Mouse (Mus musculus): ENCODE measurements around the gene Uhrf1bp1l.
A peak's percentile ranks its signal among the peaks of the same experiment; 100 is the strongest.

Uhrf1bp1l gene

DNA sequence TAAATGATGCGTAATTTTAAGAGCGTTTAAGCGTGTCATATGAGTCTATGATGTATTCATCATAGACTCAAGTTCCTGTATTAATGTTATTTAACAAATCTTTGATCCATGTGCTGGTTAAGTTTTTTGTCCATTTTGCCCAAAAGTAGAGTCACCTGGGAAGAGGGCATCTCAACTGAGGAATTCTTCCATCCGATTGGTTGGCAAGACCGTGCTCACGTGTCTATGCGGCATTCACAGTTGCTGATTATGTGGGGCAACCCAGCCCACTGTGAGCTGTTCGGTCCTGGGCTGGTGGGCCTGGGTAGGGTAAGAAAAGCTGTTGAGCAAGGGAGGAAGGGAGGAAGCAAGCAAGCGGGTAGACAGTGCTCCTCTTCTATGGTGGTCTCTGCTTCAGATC is 6.4 kb upstream of the Uhrf1bp1l start:
- H3K27me3 ChIP-seq (ENCODE audit: insufficient read depth, low read length), result peaks cover 3% of the 10 kb centered on the region; the same call in 1 of the 2 replicates
- no peaks in the 10 kb centered on the region for H3K9me3 ChIP-seq (ENCODE audit: low read length)
- no peak overlapping the region for H3K4me3 ChIP-seq (replicated peaks; ENCODE audit: low read length)
- no peaks in the 10 kb centered on the region for H3K36me3 ChIP-seq (ENCODE audit: insufficient read depth, low read length)
- TF ChIP-seq NANOG (IDR thresholded peaks at IDR 0.05; ENCODE audit: borderline replicate concordance, low read length) (no peak), CTCF (conservative IDR thresholded peaks at IDR 0.05; ENCODE audit: low read length) (no peak), POU5F1 (IDR thresholded peaks at IDR 0.05; ENCODE audit: borderline replicate concordance, low read length) (no peak)
- H3K4me1 ChIP-seq (replicated peaks; ENCODE audit: low read depth, low read length), result peaks cover 15% of the 10 kb centered on the region

DNA sequence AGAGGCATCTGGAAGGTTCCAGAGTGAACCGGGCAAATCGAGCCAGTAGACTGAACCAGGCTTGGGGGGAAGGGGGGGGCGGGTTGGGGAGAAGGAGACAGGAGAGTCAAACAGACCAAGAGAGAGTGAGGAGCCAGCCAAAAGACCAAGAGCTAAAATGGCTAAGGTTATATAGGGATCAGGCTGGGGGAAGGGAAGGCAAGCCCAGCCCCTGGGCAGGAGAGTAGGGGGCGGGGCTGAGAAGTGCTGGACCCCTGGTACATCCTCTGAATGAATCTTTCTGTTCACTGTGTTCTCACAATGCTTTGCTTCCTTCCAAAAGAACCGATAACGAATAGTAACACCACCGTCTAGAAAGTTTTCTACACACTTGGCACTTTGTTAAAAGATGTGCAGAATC is 5.1 kb upstream of the Uhrf1bp1l start:
- H3K27me3 ChIP-seq (ENCODE audit: insufficient read depth, low read length), result peaks cover 3% of the 10 kb centered on the region; the same call in 1 of the 2 replicates
- TF ChIP-seq POU5F1 (IDR thresholded peaks at IDR 0.05; ENCODE audit: borderline replicate concordance, low read length) (no peak), CTCF (conservative IDR thresholded peaks at IDR 0.05; ENCODE audit: low read length) (no peak), NANOG (IDR thresholded peaks at IDR 0.05; ENCODE audit: borderline replicate concordance, low read length) (no peak)
- H3K9me3 ChIP-seq (ENCODE audit: low read length), result no peaks in the 10 kb centered on the region
- H3K4me1 ChIP-seq (replicated peaks; ENCODE audit: low read depth, low read length), result peaks cover 20% of the 10 kb centered on the region
- H3K36me3 ChIP-seq (ENCODE audit: insufficient read depth, low read length), result no peaks in the 10 kb centered on the region
- H3K4me3 ChIP-seq (replicated peaks; ENCODE audit: low read length), result no peak overlapping the region

DNA sequence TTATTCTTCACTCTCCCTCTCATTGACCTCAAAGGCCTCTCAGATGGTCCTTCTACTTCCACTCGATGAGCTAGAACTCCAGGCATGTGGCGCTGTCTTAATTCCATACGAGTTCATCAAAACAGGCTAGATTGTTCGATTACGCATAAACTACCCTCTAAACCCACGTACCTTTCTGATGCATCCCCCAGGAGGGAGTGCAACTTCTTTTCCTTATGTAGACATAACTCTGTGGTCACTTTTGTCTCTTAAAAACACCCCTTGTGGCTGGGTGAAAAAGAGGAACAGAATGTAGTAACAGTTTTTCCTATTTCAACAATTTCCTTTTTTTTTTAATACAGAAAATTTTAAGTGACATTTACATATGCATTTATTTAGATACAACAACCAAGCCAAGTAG is 3.8 kb upstream of the Uhrf1bp1l start:
- H3K4me3 ChIP-seq (replicated peaks; ENCODE audit: low read length), result no peak overlapping the region
- H3K4me1 ChIP-seq (replicated peaks; ENCODE audit: low read depth, low read length), result peaks cover 20% of the 10 kb centered on the region
- no peaks in the 10 kb centered on the region for H3K9me3 ChIP-seq (ENCODE audit: low read length)
- H3K27me3 ChIP-seq (ENCODE audit: insufficient read depth, low read length), result peaks cover 3% of the 10 kb centered on the region; the same call in 1 of the 2 replicates
- no peaks in the 10 kb centered on the region for H3K36me3 ChIP-seq (ENCODE audit: insufficient read depth, low read length)
- TF ChIP-seq CTCF (conservative IDR thresholded peaks at IDR 0.05; ENCODE audit: low read length) (no peak), NANOG (IDR thresholded peaks at IDR 0.05; ENCODE audit: borderline replicate concordance, low read length) (no peak), POU5F1 (IDR thresholded peaks at IDR 0.05; ENCODE audit: borderline replicate concordance, low read length) (no peak)

DNA sequence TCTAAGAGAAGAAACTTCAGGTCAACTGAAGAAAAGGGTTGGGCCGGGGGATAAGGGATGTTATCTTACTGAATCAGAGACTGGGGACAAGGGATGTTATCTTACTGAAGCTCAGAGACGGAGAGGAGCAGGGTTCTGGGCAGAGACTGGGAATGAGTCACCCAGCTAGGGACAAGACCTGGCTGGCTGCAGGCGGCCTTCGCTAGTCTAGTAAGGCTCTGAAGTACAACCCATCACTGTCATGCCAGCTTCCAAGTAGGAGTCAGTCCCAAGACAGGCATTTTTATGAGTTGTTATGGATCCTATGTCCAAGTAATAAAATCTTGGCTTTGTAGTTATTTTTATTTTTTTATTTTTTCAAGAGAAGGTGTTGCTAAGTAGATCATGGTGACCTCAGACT is 1.5 kb upstream of the Uhrf1bp1l start:
- H3K4me1 ChIP-seq (replicated peaks; ENCODE audit: low read depth, low read length), result peaks cover 20% of the 10 kb centered on the region

DNA sequence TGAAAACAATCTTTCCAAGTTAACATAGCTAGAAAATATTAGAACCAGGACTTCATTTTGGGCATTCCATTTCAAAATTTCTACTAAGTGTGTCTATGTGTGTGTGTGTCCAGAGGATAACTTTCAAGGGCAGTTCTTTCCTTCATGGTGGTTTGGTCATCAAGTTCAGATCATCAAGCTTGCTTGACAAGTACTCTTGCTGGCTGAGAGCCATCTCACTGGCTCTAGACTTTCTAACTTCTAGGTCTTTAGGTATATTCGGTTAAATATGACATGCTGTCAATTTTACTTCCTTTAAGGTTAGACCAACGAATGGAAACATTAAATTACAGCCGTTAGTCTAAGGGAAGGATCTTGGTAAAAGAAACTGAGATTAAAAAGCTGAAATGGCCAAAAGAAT is 450 bp upstream of the Uhrf1bp1l start:
- H3K4me3 ChIP-seq (replicated peaks; ENCODE audit: low read length), result peak overlapping the region; percentile 97
- TF ChIP-seq POU5F1 (IDR thresholded peaks at IDR 0.05; ENCODE audit: borderline replicate concordance, low read length) (no peak), CTCF (conservative IDR thresholded peaks at IDR 0.05; ENCODE audit: low read length) (no peak), NANOG (IDR thresholded peaks at IDR 0.05; ENCODE audit: borderline replicate concordance, low read length) (no peak)
- H3K4me1 ChIP-seq (replicated peaks; ENCODE audit: low read depth, low read length), result peaks cover 18% of the 10 kb centered on the region
- no peaks in the 10 kb centered on the region for H3K27me3 ChIP-seq (ENCODE audit: insufficient read depth, low read length)
- H3K9me3 ChIP-seq (ENCODE audit: low read length), result no peaks in the 10 kb centered on the region
- H3K36me3 ChIP-seq (ENCODE audit: insufficient read depth, low read length), result no peaks in the 10 kb centered on the region

More for the DNA sequence above, 1.5 kb upstream of the Uhrf1bp1l start:
- Histone ChIP-seq H3K9me3 (ENCODE audit: low read length) (no peaks in the 10 kb centered on the region), H3K36me3 (ENCODE audit: insufficient read depth, low read length) (no peaks in the 10 kb centered on the region), H3K27me3 (ENCODE audit: insufficient read depth, low read length) (peaks cover 3% of the 10 kb centered on the region; the same call in 1 of the 2 replicates), H3K4me3 (replicated peaks; ENCODE audit: low read length) (no peak overlapping the region)
- TF ChIP-seq POU5F1 (IDR thresholded peaks at IDR 0.05; ENCODE audit: borderline replicate concordance, low read length), result no peak
- TF ChIP-seq NANOG (IDR thresholded peaks at IDR 0.05; ENCODE audit: borderline replicate concordance, low read length), result no peak
- TF ChIP-seq CTCF (conservative IDR thresholded peaks at IDR 0.05; ENCODE audit: low read length), result no peak

DNA sequence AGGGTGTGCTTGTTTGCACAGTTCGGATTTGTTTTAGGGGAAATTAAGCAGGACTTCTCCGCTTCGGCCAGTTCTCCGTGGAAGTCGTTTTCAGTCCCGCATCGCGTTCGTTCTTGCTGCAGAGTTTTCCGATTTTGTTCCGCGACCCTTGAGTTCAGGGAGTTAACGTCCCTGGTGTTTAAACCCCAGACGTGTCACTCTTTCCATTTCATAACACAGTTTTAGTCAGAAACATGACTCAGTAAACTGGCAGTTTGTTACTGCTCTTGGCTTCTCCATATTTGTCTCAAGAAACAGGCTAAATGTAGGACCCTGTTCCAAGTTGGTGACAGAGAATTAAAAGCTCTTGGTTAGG is 852 bp downstream of the Uhrf1bp1l start:
- Histone ChIP-seq H3K9me3 (ENCODE audit: low read length) (no peaks in the 10 kb centered on the region), H3K27me3 (ENCODE audit: insufficient read depth, low read length) (no peaks in the 10 kb centered on the region), H3K36me3 (ENCODE audit: insufficient read depth, low read length) (no peaks in the 10 kb centered on the region), H3K4me3 (replicated peaks; ENCODE audit: low read length) (peak overlapping the region; percentile 97), H3K4me1 (replicated peaks; ENCODE audit: low read depth, low read length) (peaks cover 7% of the 10 kb centered on the region)
- TF ChIP-seq POU5F1 (IDR thresholded peaks at IDR 0.05; ENCODE audit: borderline replicate concordance, low read length) (no peak), NANOG (IDR thresholded peaks at IDR 0.05; ENCODE audit: borderline replicate concordance, low read length) (no peak), CTCF (conservative IDR thresholded peaks at IDR 0.05; ENCODE audit: low read length) (no peak)

DNA sequence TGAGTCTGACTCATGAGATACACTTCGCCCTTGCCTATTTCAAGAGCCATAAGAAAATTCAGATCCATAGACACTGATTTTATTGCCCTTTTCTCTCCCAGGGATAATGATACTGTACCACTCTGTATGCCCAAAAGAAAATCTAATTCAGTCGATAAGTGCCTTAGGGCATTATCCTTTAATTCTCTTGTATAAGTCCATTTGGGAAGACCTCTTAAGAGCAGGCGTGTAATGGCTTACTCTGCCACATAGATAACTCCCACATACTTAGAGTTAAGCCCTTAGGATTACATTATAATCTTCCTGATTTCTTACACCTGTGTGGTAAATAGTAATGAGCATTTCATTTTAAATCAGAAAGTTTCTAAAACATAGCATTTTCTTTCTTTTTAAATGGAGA is 1.8 kb downstream of the Uhrf1bp1l start:
- Histone ChIP-seq H3K4me1 (replicated peaks; ENCODE audit: low read depth, low read length) (peaks cover 7% of the 10 kb centered on the region), H3K36me3 (ENCODE audit: insufficient read depth, low read length) (no peaks in the 10 kb centered on the region), H3K27me3 (ENCODE audit: insufficient read depth, low read length) (no peaks in the 10 kb centered on the region), H3K9me3 (ENCODE audit: low read length) (no peaks in the 10 kb centered on the region), H3K4me3 (replicated peaks; ENCODE audit: low read length) (no peak overlapping the region)
- TF ChIP-seq CTCF (conservative IDR thresholded peaks at IDR 0.05; ENCODE audit: low read length) (no peak), NANOG (IDR thresholded peaks at IDR 0.05; ENCODE audit: borderline replicate concordance, low read length) (no peak), POU5F1 (IDR thresholded peaks at IDR 0.05; ENCODE audit: borderline replicate concordance, low read length) (no peak)

DNA sequence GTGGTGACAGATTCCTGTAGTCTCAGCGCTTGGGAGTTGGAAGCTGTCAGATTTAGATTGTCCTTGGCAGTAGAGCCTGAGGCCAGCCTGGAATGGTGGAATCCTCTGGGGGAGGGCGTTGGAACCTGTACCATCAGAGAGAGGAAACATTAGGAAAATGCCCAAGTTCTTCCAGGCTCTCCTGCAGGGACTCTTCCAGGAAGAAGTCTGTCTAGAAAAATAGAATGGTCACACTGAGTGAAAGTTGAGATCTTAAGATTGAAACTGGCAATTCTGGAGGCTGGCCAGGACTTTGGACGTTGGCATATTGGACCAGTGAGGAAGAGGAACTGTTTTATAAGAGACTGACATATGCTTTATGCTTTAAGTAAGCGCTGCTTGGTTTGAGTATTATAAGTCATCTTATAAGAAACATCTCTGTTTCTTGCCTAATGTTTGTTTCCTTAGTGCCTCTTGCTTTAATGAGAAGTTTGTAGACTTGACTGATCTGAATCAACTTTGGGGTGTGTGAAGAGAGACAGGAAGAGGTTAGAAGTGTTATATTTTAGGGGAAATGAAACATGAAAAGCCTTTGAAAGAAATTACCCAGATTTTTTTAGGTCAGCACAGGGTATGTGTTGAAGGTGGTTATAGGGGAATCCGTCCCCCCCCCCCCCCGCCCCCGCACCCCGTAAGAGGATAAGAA is 2.6 kb downstream of the Uhrf1bp1l start:
- H3K4me3 ChIP-seq (replicated peaks; ENCODE audit: low read length), result no peak overlapping the region
- H3K36me3 ChIP-seq (ENCODE audit: insufficient read depth, low read length), result no peaks in the 10 kb centered on the region
- no peaks in the 10 kb centered on the region for H3K9me3 ChIP-seq (ENCODE audit: low read length)
- H3K4me1 ChIP-seq (replicated peaks; ENCODE audit: low read depth, low read length), result peaks cover 7% of the 10 kb centered on the region
- H3K27me3 ChIP-seq (ENCODE audit: insufficient read depth, low read length), result no peaks in the 10 kb centered on the region
- TF ChIP-seq POU5F1 (IDR thresholded peaks at IDR 0.05; ENCODE audit: borderline replicate concordance, low read length), result no peak

DNA sequence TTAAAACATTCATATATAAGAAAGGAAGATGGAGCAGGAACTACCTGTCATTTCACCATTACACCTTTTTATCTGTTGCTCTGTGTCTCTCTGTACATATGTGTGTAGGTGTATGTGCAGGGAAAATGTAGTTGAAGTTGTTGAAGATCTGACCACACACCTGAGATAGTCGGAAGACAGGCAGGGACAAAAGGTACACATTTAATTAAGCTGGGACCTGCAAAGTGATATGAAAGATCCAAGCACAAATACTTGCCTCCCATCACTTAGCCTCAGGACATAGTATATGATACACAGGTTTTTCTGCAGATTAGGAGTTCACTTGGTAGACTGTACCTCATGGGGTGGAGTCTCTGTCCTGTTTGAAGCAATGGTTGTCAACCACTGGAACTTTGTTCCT is 3.1 kb downstream of the Uhrf1bp1l start:
- Histone ChIP-seq H3K27me3 (ENCODE audit: insufficient read depth, low read length) (no peaks in the 10 kb centered on the region), H3K36me3 (ENCODE audit: insufficient read depth, low read length) (no peaks in the 10 kb centered on the region), H3K9me3 (ENCODE audit: low read length) (no peaks in the 10 kb centered on the region), H3K4me1 (replicated peaks; ENCODE audit: low read depth, low read length) (peaks cover 7% of the 10 kb centered on the region), H3K4me3 (replicated peaks; ENCODE audit: low read length) (no peak overlapping the region)
- TF ChIP-seq POU5F1 (IDR thresholded peaks at IDR 0.05; ENCODE audit: borderline replicate concordance, low read length) (no peak), NANOG (IDR thresholded peaks at IDR 0.05; ENCODE audit: borderline replicate concordance, low read length) (no peak), CTCF (conservative IDR thresholded peaks at IDR 0.05; ENCODE audit: low read length) (no peak)
